Mouse (Mus musculus) mouse trophoblast stem cell (cell line): ENCODE data around the gene Vsnl1.

Experiments
- in situ Hi-C, 2 experiments: fragments of 300-500 bp; cut with MseI, MboI; formaldehyde crosslinking; loops; 2 replicates in 1 of 2; 3 replicates in 1 of 2; pipeline ENCODE4 v1.15.1; 2025

The Vsnl1 gene

DNA sequence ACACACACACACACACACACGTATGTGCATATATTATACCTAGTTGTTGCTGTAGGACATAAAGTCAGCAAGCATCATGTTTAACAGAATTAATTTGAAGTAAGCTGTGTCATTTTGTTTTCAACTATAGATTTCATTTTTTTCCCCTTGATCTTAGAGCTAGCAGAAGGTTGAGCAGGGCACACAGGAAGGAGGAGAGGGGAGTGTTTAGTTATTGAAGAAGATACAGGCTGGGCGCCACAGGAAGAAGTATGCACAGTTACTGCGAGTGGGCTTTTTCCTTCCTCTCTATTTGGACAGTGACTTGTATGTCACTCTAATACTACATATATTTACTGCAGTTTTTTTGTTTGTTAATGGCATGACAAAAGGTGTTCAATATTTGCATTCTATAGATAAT lies 156.5 kb downstream of the Vsnl1 start:
- in situ Hi-C loops: no loop called here

DNA sequence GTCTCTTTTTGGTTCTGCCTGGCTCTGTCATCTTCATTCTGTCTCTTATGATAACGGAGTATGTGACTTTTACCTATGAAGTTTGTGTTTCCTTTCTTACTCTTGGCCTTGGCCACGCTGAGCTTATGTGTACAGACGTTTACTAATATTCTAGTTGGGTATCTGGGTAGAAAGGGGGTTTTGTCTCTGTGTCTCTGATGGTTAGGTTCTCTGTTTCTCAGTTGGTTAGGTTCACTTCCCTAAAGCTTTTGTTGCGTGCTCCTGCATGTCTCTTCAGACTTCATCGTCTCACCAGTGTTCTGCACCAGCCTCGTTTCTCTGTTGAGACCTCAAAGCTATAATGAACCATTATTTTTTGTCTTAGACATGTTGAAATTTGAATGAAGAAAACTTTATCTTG lies 159.2 kb downstream of the Vsnl1 start:
- in situ Hi-C loops: no loop called here

DNA sequence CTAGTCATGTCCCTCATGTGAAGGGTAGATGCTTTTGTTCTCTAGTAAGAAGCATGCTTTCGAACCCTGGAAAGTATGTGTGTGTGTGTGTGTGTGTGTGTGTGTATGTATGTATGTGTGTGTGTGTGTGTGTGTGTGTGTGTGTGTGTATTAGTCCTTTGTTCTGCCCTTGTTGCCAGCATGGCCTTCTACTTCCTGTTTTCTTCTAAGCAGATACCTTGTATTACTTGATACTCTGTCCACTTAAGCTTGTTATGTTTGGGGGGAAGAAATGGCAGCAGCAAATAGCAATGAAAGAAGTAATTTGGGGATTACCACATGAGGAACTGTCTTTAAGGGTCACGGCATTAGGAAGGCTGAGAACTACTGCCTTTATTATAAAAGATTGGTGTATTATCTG lies 159.8 kb downstream of the Vsnl1 start:
- in situ Hi-C loops: no loop called here
